Mouse (Mus musculus): ENCODE data around the gene Mta2.

DNA sequence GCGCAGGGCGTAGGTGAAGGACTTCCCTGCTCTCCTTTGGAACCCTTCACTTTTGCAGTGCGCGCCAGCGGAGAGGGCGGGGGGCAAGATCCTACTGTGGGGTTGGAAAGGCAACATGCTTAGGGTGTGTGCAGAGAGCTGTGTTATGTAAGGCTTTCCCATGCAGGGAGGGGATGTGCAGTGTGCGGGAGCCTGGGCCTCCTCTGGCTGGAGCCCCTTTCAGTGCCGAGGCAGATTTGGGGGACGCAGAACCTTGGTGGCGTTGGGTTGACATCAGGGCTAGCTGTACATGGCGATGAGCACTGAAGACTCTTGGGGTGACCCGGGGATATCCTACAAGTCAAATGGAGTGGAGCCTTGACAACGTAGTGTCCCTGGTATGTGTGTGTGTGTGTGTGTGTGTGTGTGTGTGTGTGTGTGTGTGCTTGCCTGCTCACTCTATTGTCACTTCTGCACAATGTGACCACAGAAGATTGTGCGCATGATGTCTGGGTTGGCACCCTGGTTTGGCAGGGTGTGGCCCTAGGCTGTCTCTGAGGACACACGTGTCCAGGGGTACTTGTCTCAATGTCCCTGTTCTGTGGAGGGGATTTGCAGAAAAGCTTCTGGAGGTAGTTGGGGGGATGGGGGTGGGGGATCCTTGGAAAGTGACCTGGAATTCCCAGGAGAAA is 48.9 kb downstream of the Mta2 start:
- TF ChIP-seq CTCF (IDR thresholded peaks at IDR 0.05; ENCODE audit: low read depth, low read length), result no peak
- TF ChIP-seq GATA1 (IDR thresholded peaks at IDR 0.05; ENCODE audit: borderline replicate concordance, low read length), result no peak
